In the genomic region with DNA sequence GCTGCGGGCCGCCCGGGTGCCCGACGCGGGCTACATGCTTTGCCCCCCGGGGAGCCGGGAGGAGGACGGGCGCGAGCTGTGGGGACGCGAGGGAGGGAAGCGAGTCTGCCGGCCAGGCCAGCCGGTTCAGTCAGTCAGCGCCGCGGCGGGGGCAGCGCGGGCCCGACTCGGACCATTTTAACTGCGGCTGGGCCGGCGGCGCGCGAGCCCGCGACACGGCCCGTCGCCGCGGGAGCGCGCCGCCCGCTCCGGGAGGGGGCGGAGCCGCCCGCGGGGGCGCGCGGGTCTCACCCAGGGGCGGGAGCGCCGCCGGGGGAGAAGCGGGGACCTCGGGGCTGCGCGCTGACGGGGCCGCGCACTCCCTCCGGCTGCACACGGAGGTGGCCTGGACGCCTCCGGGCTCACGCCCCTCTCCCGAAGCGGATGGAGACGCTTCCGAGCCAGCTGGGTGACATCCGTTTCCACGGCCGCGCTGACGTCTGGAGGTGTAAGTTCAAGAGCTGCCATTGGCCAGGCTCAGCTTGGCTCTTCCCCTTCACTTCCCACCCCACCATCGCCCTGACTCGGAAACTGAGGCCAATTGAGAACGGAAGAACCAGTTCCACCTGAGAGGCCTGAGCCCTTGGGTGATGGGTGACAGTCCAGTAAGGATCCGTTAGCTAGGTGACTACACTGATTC, we compare ENCODE assay signal across 8 mouse cellular contexts. TPM values are rescaled to one million over a fixed set of nuclear protein-coding genes. Genes with fewer than 3 reads are reported as not detected.
DNase-seq lines count a peak whose midpoint lies in the region; ATAC-seq lines count a peak whose summit lies in the region.

No protein-coding gene starts in this region.

- peak overlapping the region; percentile 98 for H3K9ac ChIP-seq in intestine, embryonic 14.5 days (ENCODE audit: low read length)

- H3K4me3 ChIP-seq in intestine, embryonic 14.5 days (ENCODE audit: low read depth, low read length), result peak overlapping the region; percentile 84

- H3K27ac ChIP-seq in intestine, embryonic 14.5 days (ENCODE audit: low read depth), result peak overlapping the region; percentile 99

- peak; percentile 85 for ATAC-seq in intestine, embryonic 14.5 days (replicated peaks; ENCODE audit: low FRiP score, low TSS enrichment, low read depth)
- peak; percentile 86 for ATAC-seq in megakaryocyte-erythroid progenitor cell, adult 5-6 weeks (replicated peaks; ENCODE audit: low FRiP score, low TSS enrichment, poor library complexity, severe bottlenecking)

- H3K4me2 ChIP-seq in intestine, embryonic 14.5 days (ENCODE audit: low read length), result peak overlapping the region; percentile 61

- no peaks in the 10 kb centered on the region for H3K36me3 ChIP-seq in intestine, embryonic 14.5 days (ENCODE audit: control insufficient read depth, insufficient read depth, low read length)

- no peaks in the 10 kb centered on the region for H3K27me3 ChIP-seq in intestine, embryonic 14.5 days (replicated peaks; ENCODE audit: control insufficient read depth, insufficient read depth, low read length)

- peaks cover 25% of the 10 kb centered on the region for H3K4me1 ChIP-seq in intestine, embryonic 14.5 days (replicated peaks; ENCODE audit: control insufficient read depth, insufficient read depth, low read length)

- no peaks in the 10 kb centered on the region for H3K9me3 ChIP-seq in intestine, embryonic 14.5 days (ENCODE audit: control insufficient read depth, low read length)

- intact Hi-C loops in gastrocnemius, postnatal 36 days (cut with DNase I), result no loop called here
- intact Hi-C loops in left cerebral cortex, postnatal 14 days (cut with DNase I), result no loop called here

- DNase-seq in adrenal gland, adult 18-20 months (ENCODE audit: low spot score in 2 of 2), result peak; percentile 78 to 79
- DNase-seq in embryo, embryonic 11 days, result peak; percentile 91
- peak; percentile 71 to 75 for DNase-seq in gastrocnemius, postnatal 36 days
- DNase-seq in intestine, embryonic 14.5 days (ENCODE audit: low spot score), result peak; percentile 88
- peak; percentile 76 to 83 for DNase-seq in left cerebral cortex, postnatal 14 days (ENCODE audit: low spot score in 2 of 2)
- DNase-seq in right cerebral cortex, postnatal 14 days, result peak; percentile 79
- DNase-seq in urinary bladder, postnatal 25 days (ENCODE audit: low spot score), result peak; percentile 74

- WGBS in intestine, embryonic 14.5 days, result 1% methylated on average over 63 of the region's 78 CpGs

RNA-seq across cellular contexts. Expression of gene Fbxl17, which starts 0.5 kb away (rescaled TPM):
- 10 to 100 TPM; 30.0 to 31.2 TPM for total RNA-seq in adrenal gland, adult 18-20 months (2021)
- 10 to 100 TPM; 39.8 to 43.7 TPM for total RNA-seq in gastrocnemius, postnatal 36 days (2021)
- polyA plus RNA-seq in intestine, embryonic 14.5 days (2014; fragmentation: Nextera tagmentation; extraction: Ambion mirVana), result 7.5 and 8.9 TPM in 2 replicates
- total RNA-seq in left cerebral cortex, postnatal 14 days (2021), result 10 to 100 TPM; 58.0 to 59.9 TPM
- total RNA-seq in megakaryocyte-erythroid progenitor cell, adult 5-6 weeks (2014; fragmentation: Nextera tagmentation), result 5.2 and 12.5 TPM in 2 replicates
- 3.7 and 7.6 TPM in 2 replicates for total RNA-seq in megakaryocyte-erythroid progenitor cell, adult 5-6 weeks (2017)

Comparison
In these comparisons a context has a peak if more than half of its experiments do, and no peak if none do; other contexts are left out.
1. Peak in every context shown above with its lines: DNase-seq, ATAC-seq, H3K4me3 ChIP-seq and H3K27ac ChIP-seq.